Mouse (Mus musculus) testis, adult 2 months (tissue): ENCODE results near the gene Ilf2.

ENCODE experiments used
- CTCF ChIP-seq: fragments of 200-500 bp; IDR thresholded peaks from 2 replicates; pipeline ENCODE4 v1.5.1; 2012; ENCODE audit warnings: low read depth, mild to moderate bottlenecking, inconsistent platforms, low read length, moderate library complexity; ENCODE audit not compliant: control insufficient read depth, insufficient read depth, insufficient replicate concordance
- POLR2A ChIP-seq: fragments of 200-500 bp; IDR thresholded peaks from 2 replicates; pipeline ENCODE4 v1.6.1; 2012; ENCODE audit warnings: low read depth, mild to moderate bottlenecking, inconsistent platforms, low read length, moderate library complexity; ENCODE audit not compliant: control insufficient read depth

GRCm38 (mm10) chr3:90437131-90437530 lies 38.8 kb upstream of the Ilf2 start:
- TF ChIP-seq CTCF (no peak), POLR2A (no peak)
